Mouse (Mus musculus) thymus, adult 2 months (tissue): ENCODE data around the gene Cyb5d1.

Experiments used
- CTCF ChIP-seq: fragments of 200-500 bp; IDR thresholded peaks from 2 replicates; pipeline ENCODE4 v1.5.1; 2012; ENCODE audit warnings: mild to moderate bottlenecking, control low read depth, low read length, moderate library complexity, borderline replicate concordance; ENCODE audit not compliant: control insufficient read depth, poor library complexity, insufficient read depth; ENCODE audit errors: extremely low read depth
- POLR2A ChIP-seq: fragments of 200-500 bp; IDR thresholded peaks from 2 replicates; pipeline ENCODE4 v1.6.1; 2012; ENCODE audit warnings: mild to moderate bottlenecking, low read length, control low read depth, moderate library complexity; ENCODE audit not compliant: control insufficient read depth, poor library complexity, insufficient read depth; ENCODE audit errors: extremely low read depth

GRCm38 (mm10) chr11:69382478-69383105 lies 12.8 kb downstream of the Cyb5d1 start:
- TF ChIP-seq POLR2A (no peak), CTCF (no peak)
